Mouse (Mus musculus): ENCODE measurements around the gene 4930519P11Rik.
A peak's percentile ranks its signal among the peaks of the same experiment; 100 is the strongest.

4930519P11Rik gene

GRCm38 (mm10) chr2:154630531-154630930 lies 17.3 kb upstream of the 4930519P11Rik start:
- no peak for DNase-seq

GRCm38 (mm10) chr2:154624137-154624536 lies 10.9 kb upstream of the 4930519P11Rik start:
- peak; percentile 27 for DNase-seq

- no peak for DNase-seq
Observed at GRCm38 (mm10) chr2:154621684-154622083, 8.4 kb upstream of the 4930519P11Rik start.

GRCm38 (mm10) chr2:154617061-154617460 lies 3.8 kb upstream of the 4930519P11Rik start:
- DNase-seq, result no peak

GRCm38 (mm10) chr2:154615674-154616073 lies 2.4 kb upstream of the 4930519P11Rik start:
- peak; percentile 40 for DNase-seq

GRCm38 (mm10) chr2:154614841-154615576 lies 1.8 kb upstream of the 4930519P11Rik start:
- no peak for DNase-seq

- DNase-seq, result no peak
Observed at GRCm38 (mm10) chr2:154609050-154609767, 4.0 kb downstream of the 4930519P11Rik start.

- DNase-seq, result no peak
Observed at GRCm38 (mm10) chr2:154606965-154607364, 6.3 kb downstream of the 4930519P11Rik start.

- DNase-seq, result no peak
Observed at GRCm38 (mm10) chr2:154604156-154604555, 9.1 kb downstream of the 4930519P11Rik start.

GRCm38 (mm10) chr2:154603638-154604153 lies 9.5 kb downstream of the 4930519P11Rik start, which contains the start of gene Pxmp4:
TSS of gene Pxmp4 (minus strand) at chr2:154603708.
- DNase-seq, result peak; percentile 97

- DNase-seq, result no peak
Observed at GRCm38 (mm10) chr2:154603007-154603637, 10.1 kb downstream of the 4930519P11Rik start.

GRCm38 (mm10) chr2:154601324-154601723 lies 11.9 kb downstream of the 4930519P11Rik start:
- DNase-seq, result no peak

- DNase-seq, result no peak
Observed at GRCm38 (mm10) chr2:154600586-154600985, 12.7 kb downstream of the 4930519P11Rik start.

GRCm38 (mm10) chr2:154597399-154597798 lies 15.8 kb downstream of the 4930519P11Rik start:
- DNase-seq, result no peak

- no peak for DNase-seq
Observed at GRCm38 (mm10) chr2:154595775-154596174, 17.5 kb downstream of the 4930519P11Rik start.

GRCm38 (mm10) chr2:154593025-154593424 lies 20.2 kb downstream of the 4930519P11Rik start:
- peak; percentile 57 for DNase-seq

- DNase-seq, result no peak
Observed at GRCm38 (mm10) chr2:154591239-154591638, 22.0 kb downstream of the 4930519P11Rik start.

GRCm38 (mm10) chr2:154589051-154589450 lies 24.2 kb downstream of the 4930519P11Rik start:
- DNase-seq, result no peak

- DNase-seq, result peak; percentile 74
Observed at GRCm38 (mm10) chr2:154586405-154586804, 26.8 kb downstream of the 4930519P11Rik start.

- no peak for DNase-seq
Observed at GRCm38 (mm10) chr2:154584931-154585601, 28.2 kb downstream of the 4930519P11Rik start.

GRCm38 (mm10) chr2:154583906-154584872 lies 29.0 kb downstream of the 4930519P11Rik start:
- peak; percentile 44 for DNase-seq
